Mouse (Mus musculus): ENCODE results near the gene Srd5a2.

GRCm38 (mm10) chr17:74083370-74083769 lies 35.7 kb upstream of the Srd5a2 start:
- TF ChIP-seq GATA1 (IDR thresholded peaks at IDR 0.05; ENCODE audit: borderline replicate concordance, low read length) (no peak), FLI1 (IDR thresholded peaks at IDR 0.05; ENCODE audit: low read length) (no peak)
